Mouse (Mus musculus): ENCODE measurements around the gene Pex14.

Pex14 gene

GRCm38 (mm10) chr4:148923414-148923813, 176.3 kb downstream of the Pex14 start:
- no peak for DNase-seq (ENCODE audit: low read depth, low spot score)

DNA sequence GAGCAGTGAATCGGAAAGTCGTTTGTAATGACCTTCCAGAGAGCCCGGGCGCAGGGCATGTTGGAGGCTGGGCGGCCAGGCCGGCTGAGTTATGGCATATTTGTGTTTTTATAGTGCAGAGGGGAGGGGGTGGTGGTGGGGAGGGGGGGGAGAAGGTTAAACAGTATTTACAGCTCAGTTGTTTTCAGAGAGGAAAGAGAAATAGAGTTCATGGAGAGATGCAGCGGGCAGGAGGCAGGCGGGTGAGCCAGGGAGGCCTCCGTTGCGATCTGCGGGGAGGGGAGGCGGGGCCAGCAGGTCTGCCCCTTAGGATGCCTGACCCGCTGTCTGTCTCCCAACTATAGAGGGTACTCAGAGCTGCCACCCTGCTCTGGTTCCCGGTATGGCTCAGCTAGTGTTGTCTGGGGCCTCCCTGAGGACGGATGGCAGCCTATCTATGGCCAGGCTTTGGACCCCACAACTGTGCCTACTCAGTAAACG, 177.4 kb downstream of the Pex14 start:
- no peak for DNase-seq (ENCODE audit: low read depth, low spot score)

DNA sequence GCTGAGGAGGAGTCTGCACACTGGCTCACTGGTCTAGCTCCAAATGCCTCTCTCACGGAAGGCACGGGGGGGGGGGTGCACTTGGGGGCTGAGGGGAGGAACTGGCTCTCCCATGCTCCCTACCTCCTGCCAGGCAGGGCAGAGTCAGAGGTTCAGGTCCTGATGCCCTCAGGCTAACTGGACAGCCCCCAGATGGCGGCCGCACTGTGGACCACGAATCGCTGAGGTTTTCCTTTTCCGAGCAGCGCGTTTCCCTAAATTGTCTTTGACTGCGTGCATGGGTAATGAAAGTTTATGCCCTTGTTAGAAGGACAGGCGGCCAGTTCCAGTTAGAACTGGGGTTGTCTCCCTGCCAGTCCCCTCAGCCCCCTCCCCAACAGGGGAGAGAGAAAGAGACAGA, 179.1 kb downstream of the Pex14 start:
- DNase-seq (ENCODE audit: low read depth, low spot score), result no peak

DNA sequence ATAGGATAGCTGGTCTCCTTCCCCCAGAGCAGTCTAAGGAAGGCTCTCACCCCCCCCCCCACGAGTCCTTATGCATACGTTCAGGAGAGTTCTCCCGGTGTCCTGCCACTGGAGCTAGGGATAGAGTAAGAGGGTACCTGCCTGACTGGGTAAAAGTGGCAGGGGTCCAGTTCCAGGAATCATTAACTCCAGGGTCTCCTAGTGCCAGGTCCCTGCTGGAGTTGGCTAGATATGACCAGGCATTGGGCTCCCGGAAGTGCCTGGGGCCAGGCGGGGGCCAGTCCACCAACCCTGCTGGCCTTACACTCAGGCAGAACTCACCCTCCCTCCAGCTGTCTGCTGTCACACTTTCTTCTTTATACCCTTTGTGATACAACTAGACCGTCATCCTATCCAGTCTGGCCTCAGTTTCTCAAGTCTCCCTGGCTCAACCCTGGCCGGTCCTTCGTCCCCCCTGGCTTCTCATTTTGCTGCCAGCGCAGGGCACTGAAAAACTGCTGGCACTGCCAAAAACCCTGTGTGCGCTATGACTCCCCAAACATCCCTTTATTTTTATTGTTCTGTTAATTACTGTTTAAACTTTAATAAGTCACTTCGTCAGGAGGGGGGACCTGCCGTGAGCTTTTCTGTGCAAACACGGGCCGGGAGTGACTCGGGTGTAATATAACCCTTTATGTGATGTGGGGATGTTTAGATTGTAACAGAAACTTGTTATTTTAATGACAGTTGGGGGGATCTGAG, 180.8 kb downstream of the Pex14 start:
- no peak for DNase-seq (ENCODE audit: low read depth, low spot score)

DNA sequence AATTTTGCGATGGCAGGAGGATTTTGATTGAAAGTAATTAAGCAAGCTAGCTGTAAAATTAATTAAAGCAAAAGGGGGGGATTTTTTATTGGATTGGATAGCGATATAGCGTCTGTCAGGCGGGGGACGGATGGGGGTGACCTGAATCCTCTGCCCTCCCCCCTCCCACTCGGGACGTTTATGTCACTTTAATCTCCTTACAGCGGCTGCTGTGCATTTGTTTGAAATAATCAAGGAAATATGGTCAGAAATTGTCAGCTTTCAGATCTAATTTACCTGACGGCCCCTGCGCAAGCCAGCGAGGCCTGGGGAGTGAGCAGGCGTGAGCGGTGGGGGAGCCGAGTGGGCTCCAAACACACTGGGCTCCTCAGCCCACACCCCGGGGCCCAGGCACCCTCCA, 183.8 kb downstream of the Pex14 start:
- no peak for DNase-seq (ENCODE audit: low read depth, low spot score)

- peak; percentile 89 for DNase-seq (ENCODE audit: low read depth, low spot score)
Measured at GRCm38 (mm10) chr4:148914863-148915622, 184.6 kb downstream of the Pex14 start.

DNA sequence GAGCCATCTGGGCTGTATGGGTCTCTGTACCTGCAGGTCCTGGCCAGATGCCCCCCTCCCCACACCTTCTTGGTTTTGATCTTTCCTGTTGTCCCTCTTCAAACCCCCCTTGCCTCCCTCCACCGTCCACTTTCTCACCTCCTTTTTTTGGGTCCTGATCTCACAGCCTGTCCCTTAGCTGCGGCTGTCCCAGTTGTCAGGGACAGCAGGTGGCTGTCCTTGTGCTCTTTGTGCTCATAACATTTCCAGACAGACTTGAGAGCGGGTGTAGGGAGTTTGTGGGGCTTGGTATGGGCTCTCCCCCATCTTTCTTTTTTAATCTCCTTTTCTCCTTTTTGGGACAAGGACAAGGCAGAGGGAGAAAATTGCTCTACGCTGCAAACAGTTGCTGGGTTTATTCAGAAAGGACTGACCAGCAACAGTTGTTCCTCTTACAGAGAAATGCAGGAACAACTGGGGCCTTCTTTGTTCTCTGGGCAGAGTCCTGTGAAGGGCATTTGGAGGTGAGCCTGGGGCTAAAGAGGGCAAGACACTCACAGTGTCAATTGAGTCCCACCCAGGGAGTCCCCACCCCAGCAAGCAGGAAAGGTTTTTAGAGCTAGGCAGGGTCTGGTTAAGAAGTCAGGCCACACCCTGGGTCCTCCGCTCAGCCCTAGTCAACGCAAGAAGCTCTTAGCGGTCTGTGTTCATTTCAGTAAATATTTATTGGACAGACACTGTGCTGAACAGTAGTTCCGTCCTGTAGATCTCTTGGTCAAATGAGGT, 186.7 kb downstream of the Pex14 start:
- peak; percentile 91 for DNase-seq (ENCODE audit: low read depth, low spot score)

DNA sequence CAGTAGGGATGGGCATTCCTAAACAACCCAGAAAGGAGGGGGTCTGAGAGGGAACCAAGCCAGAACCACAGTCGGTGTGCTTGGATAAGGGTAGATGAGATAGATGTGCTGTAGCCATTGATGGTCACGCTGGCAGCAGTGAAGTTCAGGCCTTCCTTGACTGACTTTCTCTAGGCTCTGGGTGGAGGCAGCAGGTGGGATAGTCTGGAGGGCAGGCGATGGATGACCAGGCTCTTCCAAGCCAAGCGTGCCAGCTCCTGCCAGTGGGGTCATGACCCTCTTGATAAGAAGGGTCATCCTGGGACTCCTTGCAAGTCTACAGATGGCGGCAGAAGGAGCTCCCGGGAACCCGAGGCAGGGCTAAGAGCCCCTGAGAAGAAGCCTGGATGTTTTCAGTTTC, 187.5 kb downstream of the Pex14 start:
- DNase-seq (ENCODE audit: low read depth, low spot score), result no peak

Measured in R1 (cell line).